Mouse (Mus musculus) liver, embryonic 14.5 days (tissue): ENCODE data around the gene Celsr2.

Source experiments
- CTCF ChIP-seq: IDR thresholded peaks from 2 replicates; pipeline ENCODE4 v1.5.1; 2016; ENCODE audit warnings: antibody characterized with exemption, low read depth, control low read depth
- EP300 ChIP-seq: IDR thresholded peaks from 2 replicates; pipeline ENCODE4 v1.6.1; 2016; ENCODE audit warnings: antibody characterized with exemption, low read depth

DNA sequence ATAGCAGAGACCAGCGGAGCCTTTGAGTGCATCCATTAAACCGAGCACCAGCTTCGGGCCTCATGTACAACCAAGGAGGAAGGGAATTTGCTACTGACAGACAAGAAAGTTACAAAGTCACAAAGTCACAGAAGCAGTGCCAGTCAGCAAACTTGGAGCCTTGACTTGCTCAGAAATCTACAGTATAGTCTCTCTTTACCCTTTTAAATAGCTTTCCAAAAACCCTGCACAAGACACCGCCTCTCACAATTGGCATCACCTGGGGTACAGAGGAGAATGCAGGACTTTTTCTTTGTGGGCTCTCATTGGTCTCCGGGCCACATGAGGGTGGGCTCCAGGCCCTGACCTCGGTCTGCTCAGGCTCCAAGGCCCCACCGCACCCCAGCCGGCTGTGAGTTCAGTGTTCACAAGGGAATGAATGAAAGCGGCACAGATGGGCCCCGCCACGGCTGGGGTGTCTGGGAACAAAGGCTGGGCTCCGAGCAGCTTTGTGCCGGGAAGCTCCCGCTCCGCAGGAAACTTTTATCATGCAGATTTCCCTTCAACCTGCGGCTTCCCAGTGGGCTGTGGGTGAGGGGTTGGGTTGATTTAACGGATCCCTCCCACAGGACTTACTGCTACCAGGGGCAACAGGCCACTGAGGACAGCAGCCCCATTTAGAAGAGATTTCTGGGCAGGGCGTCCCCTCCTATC is 18.0 kb upstream of the Celsr2 start:
- no peak for TF ChIP-seq CTCF
- no peak for TF ChIP-seq EP300
